Mouse (Mus musculus): ENCODE measurements around the gene Zfp568. TPM values are rescaled to one million over a fixed set of nuclear protein-coding genes. Genes with fewer than 3 reads are reported as not detected.

Zfp568 gene
- total RNA-seq, 2 experiments from 2014 or later = 4.1 to 5.0 TPM

- no peak for DNase-seq (ENCODE audit: extremely low spot score in 1 of 2, low spot score in 2 of 2)
- intact Hi-C loops (cut with DNase I) = no loop called here
Measured at GRCm38 (mm10) chr7:29983340-29983689, 440 bp upstream of the Zfp568 start.

DNA sequence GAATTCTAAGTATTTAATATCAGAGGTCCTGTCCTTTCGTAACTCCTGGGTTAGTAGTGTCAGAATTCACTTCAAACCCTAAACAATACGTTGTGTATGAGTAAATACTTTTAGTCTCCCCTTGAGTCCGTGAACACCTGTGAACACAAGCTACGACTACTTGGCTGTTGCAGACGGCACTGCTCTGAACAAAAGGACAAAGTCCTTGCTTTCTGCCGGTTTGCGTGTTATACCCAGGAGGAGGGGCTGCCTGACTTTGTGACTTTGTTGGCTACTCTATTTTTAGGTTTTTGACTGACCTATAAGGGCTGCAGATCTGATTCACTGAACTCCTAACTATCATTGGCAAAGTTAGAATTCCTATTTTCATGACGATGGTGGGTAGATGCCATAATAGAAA lies 2.3 kb downstream of the Zfp568 start:
- DNase-seq (ENCODE audit: extremely low spot score in 1 of 2, low spot score in 2 of 2) = no peak
- intact Hi-C loops (cut with DNase I) = no loop called here

DNA sequence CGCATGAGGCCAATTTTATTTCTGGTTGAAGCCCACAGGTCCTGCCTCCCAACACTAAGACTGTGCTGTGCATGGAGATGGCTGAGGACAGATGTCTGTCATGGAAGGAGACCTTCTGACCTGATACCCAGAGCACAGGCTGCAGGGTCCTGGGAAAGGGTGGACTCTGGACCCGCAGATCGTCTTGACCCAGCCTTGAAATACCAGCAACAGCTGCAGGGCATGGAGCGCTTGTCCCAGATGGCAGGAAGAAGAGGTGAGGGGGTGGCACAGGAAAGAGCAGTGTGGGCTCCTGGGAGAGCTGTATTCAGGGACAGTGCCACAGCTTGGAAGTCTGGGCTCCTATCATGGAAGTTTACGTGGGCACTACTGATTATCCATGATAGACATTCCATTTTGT lies 3.8 kb downstream of the Zfp568 start:
- intact Hi-C loops (cut with DNase I) = no loop called here
- DNase-seq (ENCODE audit: extremely low spot score in 1 of 2, low spot score in 2 of 2) = no peak

GRCm38 (mm10) chr7:29989031-29989430 lies 5.3 kb downstream of the Zfp568 start:
- intact Hi-C loops (cut with DNase I) = no loop called here
- no peak for DNase-seq (ENCODE audit: extremely low spot score in 1 of 2, low spot score in 2 of 2)

GRCm38 (mm10) chr7:29992698-29993097 lies 8.9 kb downstream of the Zfp568 start:
- intact Hi-C loops (cut with DNase I) = no loop called here
- DNase-seq (ENCODE audit: extremely low spot score in 1 of 2, low spot score in 2 of 2) = no peak

GRCm38 (mm10) chr7:29993340-29993739 lies 9.6 kb downstream of the Zfp568 start:
- DNase-seq (ENCODE audit: extremely low spot score in 1 of 2, low spot score in 2 of 2) = no peak
- intact Hi-C loops (cut with DNase I) = no loop called here

DNA sequence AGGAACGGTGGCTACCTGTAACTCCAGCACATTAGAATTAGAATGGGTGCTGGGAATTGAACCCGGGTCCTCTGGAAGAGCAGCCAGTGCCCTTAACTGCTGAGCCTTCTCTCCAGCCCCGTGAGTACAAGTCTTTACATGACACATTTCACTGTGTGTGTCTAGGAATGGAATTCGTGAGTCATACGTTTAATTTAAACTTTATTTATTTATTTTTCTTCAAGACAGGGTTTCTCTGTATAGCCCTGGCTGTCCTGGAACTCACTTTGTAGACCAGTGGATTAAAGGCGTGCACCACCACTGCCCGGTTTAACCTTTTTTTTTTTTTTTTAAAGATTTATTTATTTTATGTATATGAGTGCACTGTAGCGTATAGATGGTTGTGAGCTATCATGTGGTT lies 11.4 kb downstream of the Zfp568 start:
- intact Hi-C loops (cut with DNase I) = no loop called here
- DNase-seq (ENCODE audit: extremely low spot score in 1 of 2, low spot score in 2 of 2) = no peak

DNA sequence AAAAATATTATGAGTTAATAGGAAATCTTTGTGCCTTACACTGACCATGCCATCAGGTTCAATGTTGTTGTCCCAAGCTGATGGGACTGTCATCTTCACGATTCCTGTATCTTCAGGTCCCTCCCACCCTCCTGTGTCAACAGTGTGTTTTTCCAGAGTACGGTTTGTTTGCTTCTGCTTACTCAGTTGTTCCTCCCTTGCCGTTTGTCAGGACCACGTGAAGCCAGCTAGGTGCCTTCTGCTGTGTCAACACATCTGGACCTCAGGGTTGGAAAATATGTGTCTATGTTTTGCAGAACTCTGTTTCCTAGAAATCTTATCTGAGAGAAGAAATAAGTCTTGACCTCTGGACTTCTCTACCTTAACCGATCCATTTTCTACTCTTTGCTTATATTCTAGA lies 16.8 kb downstream of the Zfp568 start:
- intact Hi-C loops (cut with DNase I) = no loop called here

DNA sequence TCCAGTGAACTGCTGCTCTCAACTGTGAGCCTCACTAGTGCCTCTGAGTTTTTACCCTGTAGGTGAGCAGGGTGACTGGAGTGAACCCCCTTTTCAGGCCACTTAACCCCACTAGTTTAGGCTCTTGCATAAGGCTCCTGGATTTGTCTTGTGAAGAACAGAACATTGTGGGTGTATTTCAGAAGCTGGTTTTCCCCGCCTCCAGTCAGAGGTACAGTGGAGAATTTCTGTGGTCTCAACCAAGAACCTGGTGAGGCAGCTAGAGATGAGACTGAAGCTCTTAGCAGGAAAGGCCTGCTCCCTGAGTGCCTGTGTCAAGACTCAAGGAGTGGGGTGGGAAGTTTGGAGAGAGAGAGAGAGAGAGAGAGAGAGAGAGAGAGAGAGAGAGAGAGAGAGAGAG lies 23.8 kb downstream of the Zfp568 start:
- DNase-seq (ENCODE audit: extremely low spot score in 1 of 2, low spot score in 2 of 2) = no peak
- intact Hi-C loops (cut with DNase I) = no loop called here

More for the DNA sequence above, 16.8 kb downstream of the Zfp568 start:
- no peak for DNase-seq (ENCODE audit: extremely low spot score in 1 of 2, low spot score in 2 of 2)

GRCm38 (mm10) chr7:30008020-30008690 lies 24.4 kb downstream of the Zfp568 start:
- DNase-seq (ENCODE audit: extremely low spot score in 1 of 2, low spot score in 2 of 2) = no peak
- intact Hi-C loops (cut with DNase I) = no loop called here

DNA sequence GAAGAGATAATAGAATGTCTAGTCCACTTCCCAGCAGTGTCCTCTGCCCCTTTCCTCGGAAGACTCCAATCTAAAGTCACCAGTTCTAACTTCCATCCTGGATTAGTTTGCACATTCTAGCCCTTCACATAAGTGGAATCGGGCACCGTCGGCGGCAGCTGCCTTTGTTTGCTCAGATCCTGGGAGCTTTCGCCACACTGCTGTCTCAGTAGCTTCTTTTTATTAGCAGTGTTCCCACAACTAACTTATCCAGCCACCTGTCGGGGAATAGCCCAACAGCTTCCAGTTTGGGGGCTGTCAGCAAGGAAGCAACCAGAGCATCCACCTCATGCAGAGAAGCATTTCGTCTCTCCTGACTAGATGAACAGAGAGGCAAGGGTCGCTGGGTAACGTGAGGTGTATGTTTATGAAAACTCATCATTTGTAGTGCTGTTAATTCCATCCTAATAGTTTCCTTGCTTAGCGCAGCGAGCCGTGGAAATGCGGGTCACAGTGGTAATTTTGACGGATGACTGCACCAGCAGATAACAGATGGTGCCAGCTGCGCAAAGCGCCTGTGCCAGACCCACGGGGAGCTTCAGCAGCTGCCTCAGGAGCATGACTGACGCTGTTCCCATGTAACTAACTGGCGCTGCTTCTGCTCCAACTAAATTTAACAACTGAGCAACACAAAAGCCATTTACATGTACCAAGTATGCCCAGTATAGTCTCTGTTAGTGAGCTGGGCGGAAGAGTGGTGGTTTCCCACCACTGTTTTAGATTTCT lies 25.7 kb downstream of the Zfp568 start:
- intact Hi-C loops (cut with DNase I) = loop anchor here (5.0 kb wide), 1 partner anchor 63 kb away; the partner anchor contains the start of gene Zfp82
- DNase-seq (ENCODE audit: extremely low spot score in 1 of 2, low spot score in 2 of 2) = peak in 1 of 2 experiments; percentile 40

GRCm38 (mm10) chr7:30010551-30011195 lies 26.9 kb downstream of the Zfp568 start:
- intact Hi-C loops (cut with DNase I) = loop anchor here (5.0 kb wide), 1 partner anchor 62 kb away; the partner anchor contains the start of gene Zfp82
- no peak for DNase-seq (ENCODE audit: extremely low spot score in 1 of 2, low spot score in 2 of 2)

DNA sequence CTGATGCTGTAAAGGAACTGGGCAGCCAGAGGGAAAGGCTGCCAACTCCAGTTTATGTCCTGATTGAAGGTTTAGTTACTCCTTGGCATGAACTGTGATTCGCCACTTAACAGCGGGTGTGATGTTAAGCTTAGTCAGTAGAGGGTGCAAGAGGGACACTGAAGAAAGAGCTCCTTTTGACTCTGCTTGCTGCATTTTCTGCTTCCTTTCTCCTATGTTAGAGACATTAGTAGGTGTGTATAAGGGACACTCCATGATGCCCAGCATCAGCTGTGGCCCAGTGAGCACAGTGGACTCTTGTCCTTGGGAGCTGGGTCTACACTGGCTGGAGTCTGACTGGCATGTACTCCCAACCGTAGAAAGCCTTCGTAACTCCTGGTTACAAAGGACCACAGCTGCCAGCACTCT lies 29.2 kb downstream of the Zfp568 start:
- peak; percentile 38 to 69 for DNase-seq (ENCODE audit: extremely low spot score in 1 of 2, low spot score in 2 of 2)
- intact Hi-C loops (cut with DNase I) = loop anchor here (5.0 kb wide), 1 partner anchor 59 kb away; the partner anchor contains the start of gene Zfp82

DNA sequence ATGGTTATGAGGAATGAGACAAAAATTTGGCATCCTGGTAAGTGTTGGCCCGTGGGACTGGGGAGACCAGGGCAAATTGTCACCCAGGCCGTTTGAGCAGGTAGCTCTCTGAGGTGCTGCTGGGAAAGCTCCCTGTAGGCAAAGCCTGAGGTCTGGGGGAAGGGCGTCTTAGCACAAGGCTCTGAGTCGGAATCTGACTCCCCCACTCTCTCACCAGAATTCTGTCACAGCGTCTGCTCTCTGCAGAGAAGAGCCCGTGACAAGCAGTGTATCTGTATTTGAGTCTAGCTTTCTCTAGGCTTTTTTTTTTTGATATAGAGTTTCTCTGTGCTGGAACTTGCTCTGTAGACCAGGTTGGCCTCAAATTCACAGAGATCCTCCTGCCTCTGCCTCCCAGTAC lies 33.5 kb downstream of the Zfp568 start:
- intact Hi-C loops (cut with DNase I) = no loop called here
- DNase-seq (ENCODE audit: extremely low spot score in 1 of 2, low spot score in 2 of 2) = no peak

- intact Hi-C loops (cut with DNase I) = no loop called here
Measured at GRCm38 (mm10) chr7:30019543-30019942, 35.8 kb downstream of the Zfp568 start.

DNA sequence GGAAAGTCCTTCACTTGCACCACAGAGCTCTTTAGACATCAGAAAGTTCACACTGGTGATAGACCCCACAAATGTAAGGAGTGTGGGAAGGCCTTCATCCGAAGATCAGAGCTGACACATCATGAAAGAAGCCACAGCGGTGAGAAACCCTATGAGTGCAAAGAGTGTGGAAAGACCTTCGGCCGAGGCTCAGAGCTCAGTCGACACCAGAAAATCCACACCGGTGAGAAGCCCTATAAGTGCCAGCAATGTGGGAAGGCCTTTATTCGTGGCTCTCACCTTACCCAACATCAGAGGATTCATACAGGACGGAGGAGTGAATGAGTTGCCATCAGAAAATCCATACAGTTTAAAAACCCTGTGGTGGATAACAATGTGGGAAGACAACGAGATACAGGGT lies 39.6 kb downstream of the Zfp568 start:
- intact Hi-C loops (cut with DNase I) = no loop called here
- DNase-seq (ENCODE audit: extremely low spot score in 1 of 2, low spot score in 2 of 2) = no peak

More at GRCm38 (mm10) chr7:30019543-30019942, 35.8 kb downstream of the Zfp568 start:
- DNase-seq (ENCODE audit: extremely low spot score in 1 of 2, low spot score in 2 of 2) = no peak

- intact Hi-C loops (cut with DNase I) = no loop called here
- DNase-seq (ENCODE audit: extremely low spot score in 1 of 2, low spot score in 2 of 2) = no peak
Measured at GRCm38 (mm10) chr7:30023800-30024199, 40.0 kb downstream of the Zfp568 start.

- intact Hi-C loops (cut with DNase I) = no loop called here
- DNase-seq (ENCODE audit: extremely low spot score in 1 of 2, low spot score in 2 of 2) = no peak
Measured at GRCm38 (mm10) chr7:30025358-30025757, 41.6 kb downstream of the Zfp568 start.

- intact Hi-C loops (cut with DNase I) = no loop called here
- no peak for DNase-seq (ENCODE audit: extremely low spot score in 1 of 2, low spot score in 2 of 2)
Measured at GRCm38 (mm10) chr7:30027331-30027730, 43.6 kb downstream of the Zfp568 start.

- no peak for DNase-seq (ENCODE audit: extremely low spot score in 1 of 2, low spot score in 2 of 2)
- intact Hi-C loops (cut with DNase I) = no loop called here
Measured at GRCm38 (mm10) chr7:30028572-30028971, 44.8 kb downstream of the Zfp568 start.
